Mouse (Mus musculus) hematopoietic stem cell, adult 5-6 weeks (primary cell): ENCODE data around the gene Atp6v0d1. TPM values are rescaled to one million over a fixed set of nuclear protein-coding genes. Genes with fewer than 3 reads are reported as not detected.

ENCODE experiments used
- ATAC-seq, 2 experiments: fragments of 125-278 bp in 1 of 2; replicated peaks in 1 of 2; 2 replicates each; pipeline ENCODE4 v1.8.0; 2016 to 2017; ENCODE audit warnings: inconsistent platforms in 2 of 2, mild to moderate bottlenecking in 2 of 2, moderate number of reproducible peaks in 2 of 2, low read depth in 1 of 2, moderate TSS enrichment in 1 of 2; ENCODE audit not compliant: low FRiP score in 2 of 2, poor library complexity in 2 of 2, severe bottlenecking in 2 of 2, insufficient read depth in 1 of 2, low TSS enrichment in 1 of 2
- total RNA-seq: library from RNA; stranded (forward); fragments of 172-1452, 232-1000 nt; gene quantifications from 2 replicates; pipeline ENCODE4 v1.2.3, GENCODE M21; 2017

Gene Atp6v0d1
- total RNA-seq, 1 experiment from 2014 or later: 39.7 TPM

- no peak for ATAC-seq
These were observed 72.4 kb downstream of the Atp6v0d1 start for GRCm38 (mm10) chr8:105493495-105493894.

DNA sequence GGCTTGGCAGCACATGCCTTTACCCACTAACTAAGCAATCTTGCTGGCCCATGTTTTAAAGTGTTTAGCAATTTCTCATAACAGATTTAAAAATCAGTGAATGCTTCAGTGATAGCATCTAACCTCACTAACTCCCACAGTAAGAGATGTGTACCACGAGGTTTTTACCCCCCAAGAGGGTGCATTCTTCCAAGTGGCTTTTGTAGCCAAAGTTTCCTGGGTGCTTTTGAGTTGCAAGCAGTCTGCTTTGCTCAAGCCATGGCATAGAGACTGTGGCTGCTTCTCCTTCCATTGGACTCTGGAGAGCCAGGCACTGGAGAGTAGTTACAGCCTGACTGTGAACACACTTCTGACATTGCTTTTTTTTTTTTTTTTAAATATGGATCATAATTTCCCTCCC is 76.6 kb downstream of the Atp6v0d1 start:
- ATAC-seq: no peak

DNA sequence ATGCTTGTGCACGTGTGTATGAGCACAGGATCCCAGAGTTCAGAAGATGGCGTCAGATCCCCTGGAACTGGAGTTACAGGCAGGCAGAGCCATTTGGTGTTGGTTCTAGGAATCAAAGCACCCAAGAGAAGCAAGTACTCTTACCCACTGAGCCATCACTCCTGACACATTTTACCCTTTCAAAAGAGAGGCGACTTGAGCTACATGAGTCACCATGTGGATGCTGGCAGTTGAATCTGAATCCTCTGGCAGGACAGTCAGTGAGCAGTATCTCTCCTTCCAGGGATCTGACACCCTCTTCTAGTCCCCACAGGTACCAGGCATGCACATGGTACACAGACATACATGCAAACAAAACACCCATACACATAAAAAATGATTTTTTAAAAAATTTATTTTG is 77.8 kb downstream of the Atp6v0d1 start:
- ATAC-seq: no peak

DNA sequence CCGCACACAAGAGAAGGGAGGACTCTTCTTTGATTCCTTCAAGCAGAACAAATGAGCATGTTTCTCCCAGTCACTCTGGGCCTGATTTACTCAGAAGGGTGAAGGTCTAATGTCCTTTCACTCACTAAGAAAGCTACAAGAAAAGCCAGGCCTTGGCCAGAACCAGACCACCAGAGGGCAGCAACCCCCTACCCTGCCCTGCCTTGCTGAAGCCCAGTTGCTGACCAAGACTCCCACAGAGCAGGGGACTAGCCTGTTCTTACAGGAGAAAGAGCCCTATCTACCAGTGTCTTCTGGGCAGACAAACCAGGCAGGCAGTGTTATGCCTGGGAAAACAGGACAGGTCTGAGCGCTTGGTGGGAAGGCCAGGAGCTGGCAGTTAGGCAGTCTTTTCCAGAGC is 81.5 kb downstream of the Atp6v0d1 start:
- peak in 1 of 2 experiments; percentile 31; a peak in 1 of 4 replicates for ATAC-seq

DNA sequence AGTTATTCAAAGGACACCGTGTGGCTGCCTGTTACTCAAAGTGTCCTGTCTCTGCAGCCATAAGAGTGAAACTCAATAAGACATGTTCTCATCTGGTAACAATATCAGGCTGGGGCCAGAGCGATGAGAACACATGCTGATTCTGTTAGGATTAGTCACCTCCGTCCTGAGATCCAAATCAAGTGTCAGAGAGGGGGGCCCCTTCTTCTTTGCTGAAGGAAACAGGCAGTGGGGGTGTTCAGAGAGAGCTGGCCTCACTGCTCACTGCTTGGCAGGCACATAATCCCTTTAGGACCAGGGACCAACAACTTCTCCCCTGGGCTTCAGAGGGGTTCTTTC is 81.8 kb downstream of the Atp6v0d1 start:
- no peak for ATAC-seq

- ATAC-seq: 0 out of 4 replicates have a peak, but pooled peaks of 1 of the 2 experiments have one; percentile 41
These were observed 82.4 kb downstream of the Atp6v0d1 start for GRCm38 (mm10) chr8:105483212-105484029.

DNA sequence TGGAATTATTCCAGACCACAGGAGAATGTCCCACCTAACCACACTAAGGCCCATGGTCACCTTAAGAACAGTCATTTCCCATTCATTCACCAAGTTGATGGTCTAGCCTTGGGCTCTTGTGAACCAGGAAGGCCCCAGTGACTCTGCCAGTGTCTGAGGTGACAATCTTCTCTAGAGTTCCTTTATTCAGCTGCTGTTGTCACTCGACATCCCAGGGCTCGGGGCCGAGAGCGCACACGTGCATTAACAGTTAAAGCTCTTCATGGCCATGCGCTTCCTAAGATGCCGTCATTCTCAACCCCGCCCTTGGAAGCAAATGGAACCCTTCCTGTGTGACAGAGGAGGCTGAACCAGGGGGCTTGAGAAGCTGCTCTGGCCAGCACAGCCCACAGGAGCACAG is 83.7 kb downstream of the Atp6v0d1 start:
- ATAC-seq: no peak

GRCm38 (mm10) chr8:105481453-105481852 is 84.4 kb downstream of the Atp6v0d1 start:
- ATAC-seq: no peak

DNA sequence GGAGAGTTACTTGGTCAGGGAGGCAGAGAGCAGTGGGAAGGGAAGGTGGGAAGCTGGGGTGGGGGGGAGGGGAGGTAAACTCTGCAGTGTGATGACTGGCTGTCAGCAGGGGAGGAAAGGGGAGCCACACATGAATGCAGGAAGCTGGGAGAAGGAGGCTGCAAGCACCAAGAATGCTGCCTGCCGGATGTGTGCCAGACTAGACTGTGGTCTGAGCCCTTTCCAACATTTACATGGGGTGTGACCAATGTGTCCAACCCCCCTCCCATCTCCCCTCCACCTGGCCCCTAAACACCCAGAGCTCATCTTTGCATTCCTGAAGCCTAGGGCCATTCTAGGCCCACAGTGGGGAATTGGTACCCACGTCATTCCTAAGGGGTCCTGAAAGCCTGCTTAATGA is 84.8 kb downstream of the Atp6v0d1 start:
- no peak for ATAC-seq

DNA sequence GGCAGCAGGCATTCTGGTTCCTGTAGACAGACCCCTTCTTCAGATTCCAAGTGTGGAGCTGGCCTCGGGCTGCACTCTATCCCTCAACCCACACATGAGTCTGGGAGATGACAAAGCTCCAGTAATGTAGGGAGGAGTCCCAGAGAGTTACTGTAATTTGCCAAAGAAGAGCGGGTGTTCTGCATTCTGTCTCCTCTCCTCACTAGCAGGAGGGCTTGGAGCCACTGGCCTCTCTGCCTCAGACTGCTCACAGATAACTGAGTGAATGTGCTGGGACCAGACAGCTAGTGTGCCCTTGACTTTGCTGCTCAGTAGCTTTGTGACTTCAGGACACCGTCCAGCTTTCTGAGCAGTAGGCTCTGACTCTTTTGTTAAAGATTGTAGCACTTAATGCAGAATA is 88.1 kb downstream of the Atp6v0d1 start:
- ATAC-seq: no peak

DNA sequence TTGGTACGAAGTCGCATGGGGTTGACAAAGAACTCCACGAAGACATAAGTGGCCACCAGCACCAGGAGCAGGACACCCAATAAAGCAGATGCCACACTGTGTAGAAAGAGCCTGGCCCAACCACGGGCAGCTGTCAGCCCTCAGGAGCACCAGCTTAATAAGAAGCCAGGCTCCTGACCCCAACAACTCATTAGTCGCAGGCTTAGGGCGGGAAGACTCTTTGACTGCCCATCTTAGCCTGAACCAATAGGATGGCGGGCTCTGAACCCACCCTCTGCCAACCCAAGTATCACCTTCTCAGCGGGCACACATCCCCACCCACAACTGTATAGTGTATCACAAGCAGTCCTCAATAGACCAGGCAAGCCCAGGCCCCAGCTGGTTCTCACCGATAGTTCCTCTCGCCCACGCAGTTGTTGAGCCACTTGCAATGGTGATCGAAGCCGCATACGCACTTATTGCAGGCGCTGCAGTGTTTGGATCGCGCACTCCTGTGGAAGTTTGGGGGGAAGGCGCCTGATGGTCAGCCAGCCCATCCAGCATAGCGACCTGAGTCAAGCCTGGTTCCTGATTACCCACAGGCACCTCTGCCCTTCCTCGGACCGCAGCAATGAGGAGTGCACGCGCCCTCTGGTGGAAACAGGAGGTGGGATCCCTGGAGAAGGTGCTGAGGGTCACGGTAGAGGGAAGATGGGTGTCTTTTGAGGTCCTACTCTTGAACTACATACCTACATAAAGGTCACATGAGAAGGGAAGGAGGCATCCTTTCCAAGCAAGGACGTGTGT is 89.0 kb downstream of the Atp6v0d1 start:
- peak in 1 of 2 experiments; percentile 40; a peak in 1 of 4 replicates for ATAC-seq

- no peak for ATAC-seq
These were observed 89.7 kb downstream of the Atp6v0d1 start for GRCm38 (mm10) chr8:105476161-105476560.

- ATAC-seq: no peak
These were observed 90.1 kb downstream of the Atp6v0d1 start for GRCm38 (mm10) chr8:105475742-105476141.

DNA sequence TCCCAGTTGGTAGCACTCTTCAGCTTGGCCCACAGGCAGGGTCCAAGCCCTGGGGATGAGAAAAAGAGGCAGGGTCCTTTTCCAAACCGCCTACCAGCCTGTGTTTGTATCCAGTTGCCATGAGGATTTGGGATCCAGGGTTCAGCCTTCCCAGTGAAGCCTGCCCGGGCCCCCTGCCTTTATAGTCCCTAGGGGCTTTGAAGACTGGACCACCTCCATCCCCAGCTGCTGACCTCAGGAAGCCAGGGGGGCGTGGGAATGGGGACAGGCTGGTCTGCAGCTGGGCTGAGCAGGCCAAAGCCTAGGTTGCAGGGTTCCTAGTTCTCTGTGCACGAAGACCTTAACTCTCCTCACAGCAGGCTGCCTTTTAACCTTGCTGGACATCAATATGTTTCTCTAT is 90.6 kb downstream of the Atp6v0d1 start:
- ATAC-seq: no peak

DNA sequence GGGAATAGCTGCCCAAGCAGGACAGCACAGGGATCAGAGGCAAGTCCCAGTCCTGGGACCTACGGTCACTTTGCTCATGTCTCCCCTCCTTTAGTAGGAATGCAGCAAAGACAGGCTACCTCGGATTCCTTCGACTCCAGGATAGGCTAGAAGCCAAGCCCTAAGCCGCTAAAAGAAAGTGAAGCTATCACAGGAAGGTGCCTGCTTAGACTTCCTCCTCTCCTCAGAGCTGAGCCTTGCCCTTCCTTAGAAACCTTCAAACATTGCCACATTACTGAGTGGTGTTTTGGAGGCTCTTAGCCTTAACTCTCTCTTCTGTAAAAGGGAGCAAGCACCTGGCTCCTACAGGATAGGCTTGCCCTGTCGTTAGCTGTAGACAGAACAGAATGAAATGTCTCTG is 91.2 kb downstream of the Atp6v0d1 start:
- no peak for ATAC-seq
